Mouse (Mus musculus) ES-E14 (cell line): ENCODE results near the gene Catsperg1. TPM values are rescaled to one million over a fixed set of nuclear protein-coding genes. Genes with fewer than 3 reads are reported as not detected.
"Not testable (repeated sequence)": the region's sequence is repeated elsewhere in the genome, so short reads cannot be mapped to it uniquely, and the experiment has no call there.

Source experiments
- DNase-seq: peaks from one replicate; pipeline ENCODE4 v3.0.0-alpha.2; 2013; ENCODE audit warnings: low read depth, low spot score
- H3K27ac ChIP-seq: 2 replicates; pipeline ENCODE4 v1.5.1; 2012; ENCODE audit warnings: low read depth, mild to moderate bottlenecking, low read length, moderate library complexity, mixed read lengths; ENCODE audit not compliant: poor library complexity, insufficient read depth, severe bottlenecking
- H3K36me3 ChIP-seq: 2 replicates; pipeline ENCODE4 v1.6.1; 2012; ENCODE audit warnings: mild to moderate bottlenecking, low read length, moderate library complexity, mixed read lengths; ENCODE audit not compliant: control insufficient read depth, poor library complexity, insufficient read depth, severe bottlenecking
- H3K4me1 ChIP-seq, 2 experiments: fragments of 150-350 bp in 1 of 2; sonication (generic) in 1 of 2; 2 replicates each; pipeline ENCODE4 v1.6.1; 2012; ENCODE audit warnings: low read length in 2 of 2, mild to moderate bottlenecking in 1 of 2, mixed read lengths in 1 of 2; ENCODE audit not compliant: control insufficient read depth in 2 of 2, insufficient read depth in 2 of 2, poor library complexity in 1 of 2
- H3K4me3 ChIP-seq, 2 experiments: fragments of 150-350 bp in 1 of 2; sonication (generic) in 1 of 2; 2 replicates each; pipeline ENCODE4 v1.5.1; 2012; ENCODE audit warnings: low read length in 2 of 2, low read depth in 1 of 2, mild to moderate bottlenecking in 1 of 2, mixed read lengths in 1 of 2; ENCODE audit not compliant: insufficient read depth in 1 of 2, poor library complexity in 1 of 2, severe bottlenecking in 1 of 2
- H3K9ac ChIP-seq: 2 replicates; pipeline ENCODE4 v1.6.1; 2012; ENCODE audit warnings: low read depth, mild to moderate bottlenecking, low read length, mixed read lengths; ENCODE audit not compliant: poor library complexity, insufficient read depth, severe bottlenecking
- H3K9me3 ChIP-seq: fragments of 150-350 bp; sonication (generic); 2 replicates; pipeline ENCODE4 v1.6.1; 2012; ENCODE audit warnings: low read depth, mild to moderate bottlenecking, low read length; ENCODE audit not compliant: control insufficient read depth, insufficient read depth
- CHD2 ChIP-seq: IDR thresholded peaks from 2 replicates; pipeline ENCODE4 v1.6.1; 2014; ENCODE audit warnings: mild to moderate bottlenecking, low read depth, low read length, inconsistent platforms
- HCFC1 ChIP-seq: IDR thresholded peaks from 2 replicates; pipeline ENCODE4 v1.6.1; 2012; ENCODE audit warnings: low read length, inconsistent platforms, borderline replicate concordance; ENCODE audit not compliant: insufficient read depth
- MAFK ChIP-seq: IDR thresholded peaks from 2 replicates; pipeline ENCODE4 v1.6.1; 2014; ENCODE audit warnings: mild to moderate bottlenecking, low read depth, low read length, inconsistent platforms; ENCODE audit not compliant: insufficient read depth
- ZC3H11A ChIP-seq: IDR thresholded peaks from 2 replicates; pipeline ENCODE4 v1.6.1; 2012; ENCODE audit warnings: low read depth, mild to moderate bottlenecking, inconsistent platforms, low read length, borderline replicate concordance
- ZNF384 ChIP-seq: IDR thresholded peaks from 2 replicates; pipeline ENCODE4 v1.6.1; 2012; ENCODE audit warnings: low read depth, low read length, inconsistent platforms
- in situ Hi-C, 2 experiments: fragments of 600-800 bp; cut with MboI; formaldehyde crosslinking; loops; one replicate each; pipeline ENCODE4 v1.15.1; 2025; ENCODE audit warnings: low sequenced_read_pairs in 2 of 2, inconsistent platforms in 1 of 2; ENCODE audit not compliant: unreplicated experiment in 2 of 2
- total RNA-seq: library from RNA; depleted of rRNA; stranded (reverse); fragments of 300-350 nt; gene quantifications from 2 replicates; pipeline ENCODE4 v1.2.3, GENCODE M21; 2012

The Catsperg1 gene
- total RNA-seq, 1 experiment: 2.9 TPM

GRCm38 (mm10) chr7:29146625-29147367 lies 67.0 kb downstream of the Catsperg1 start:
- TF ChIP-seq ZNF384 (no peak), CHD2 (no peak), ZC3H11A (no peak)
- no peaks in the 10 kb centered on the region for H3K9me3 ChIP-seq
- H3K9ac ChIP-seq: no peak overlapping the region
- no peaks in the 10 kb centered on the region; a peak in 1 of 4 replicates for H3K4me1 ChIP-seq
- in situ Hi-C loops: no loop called here
- H3K4me3 ChIP-seq: no peak overlapping the region
- no peak overlapping the region for H3K27ac ChIP-seq
- H3K36me3 ChIP-seq: no peaks in the 10 kb centered on the region; the same call in 1 of the 2 replicates
- no peak for DNase-seq

- DNase-seq: no peak
- Histone ChIP-seq H3K4me1 (peaks cover 0 to 3% of the 10 kb centered on the region in 2 experiments; a peak in 2 of 4 replicates), H3K4me3 (no peak overlapping the region), H3K27ac (no peak overlapping the region), H3K9me3 (no peaks in the 10 kb centered on the region), H3K9ac (no peak overlapping the region), H3K36me3 (no peaks in the 10 kb centered on the region; the same call in 1 of the 2 replicates)
- no peak for TF ChIP-seq CHD2
- no peak for TF ChIP-seq ZNF384
- TF ChIP-seq HCFC1: no peak
- TF ChIP-seq MAFK: no peak
- no peak for TF ChIP-seq ZC3H11A
- in situ Hi-C loops: no loop called here
These were observed 69.8 kb downstream of the Catsperg1 start for GRCm38 (mm10) chr7:29144006-29144405.

GRCm38 (mm10) chr7:29141416-29141815 lies 72.4 kb downstream of the Catsperg1 start:
- Histone ChIP-seq H3K9ac (no peak overlapping the region), H3K9me3 (no peaks in the 10 kb centered on the region), H3K36me3 (no peaks in the 10 kb centered on the region; the same call in 1 of the 2 replicates), H3K4me1 (peaks cover 6 to 8% of the 10 kb centered on the region in 2 experiments), H3K4me3 (no peak overlapping the region), H3K27ac (no peak overlapping the region)
- no peak for DNase-seq
- no peak for TF ChIP-seq MAFK
- no peak for TF ChIP-seq HCFC1
- no peak for TF ChIP-seq ZC3H11A
- no peak for TF ChIP-seq ZNF384
- TF ChIP-seq CHD2: no peak
- in situ Hi-C loops: no loop called here

GRCm38 (mm10) chr7:29139237-29139636 lies 74.6 kb downstream of the Catsperg1 start:
- H3K27ac ChIP-seq, H3K4me3 ChIP-seq, DNase-seq, H3K9me3 ChIP-seq, H3K9ac ChIP-seq, H3K36me3 ChIP-seq, in situ Hi-C loops: not testable (repeated sequence)
- peaks cover 6 to 15% of the 10 kb centered on the region in 2 experiments for H3K4me1 ChIP-seq

GRCm38 (mm10) chr7:29137429-29137828 lies 76.4 kb downstream of the Catsperg1 start:
- peak overlapping the region; percentile 4; the same call in 1 of the 2 replicates for H3K27ac ChIP-seq
- peak; percentile 75 for DNase-seq
- no peaks in the 10 kb centered on the region; the same call in 1 of the 2 replicates for H3K36me3 ChIP-seq
- H3K9ac ChIP-seq: peak overlapping the region; percentile 14; the same call in 1 of the 2 replicates
- no peaks in the 10 kb centered on the region for H3K9me3 ChIP-seq
- H3K4me3 ChIP-seq: peak overlapping the region; percentile 52 to 68
- peaks cover 6 to 15% of the 10 kb centered on the region in 2 experiments for H3K4me1 ChIP-seq
- in situ Hi-C loops: no loop called here
- TF ChIP-seq HCFC1 (no peak), MAFK (peak; percentile 90)
